Mouse (Mus musculus): Measurements from ENCODE around the gene Phc3. TPM values are rescaled to one million over a fixed set of nuclear protein-coding genes. Genes with fewer than 3 reads are reported as not detected.

Gene Phc3
- total RNA-seq (2017) = 20.9 and 21.1 TPM in 2 replicates

DNA sequence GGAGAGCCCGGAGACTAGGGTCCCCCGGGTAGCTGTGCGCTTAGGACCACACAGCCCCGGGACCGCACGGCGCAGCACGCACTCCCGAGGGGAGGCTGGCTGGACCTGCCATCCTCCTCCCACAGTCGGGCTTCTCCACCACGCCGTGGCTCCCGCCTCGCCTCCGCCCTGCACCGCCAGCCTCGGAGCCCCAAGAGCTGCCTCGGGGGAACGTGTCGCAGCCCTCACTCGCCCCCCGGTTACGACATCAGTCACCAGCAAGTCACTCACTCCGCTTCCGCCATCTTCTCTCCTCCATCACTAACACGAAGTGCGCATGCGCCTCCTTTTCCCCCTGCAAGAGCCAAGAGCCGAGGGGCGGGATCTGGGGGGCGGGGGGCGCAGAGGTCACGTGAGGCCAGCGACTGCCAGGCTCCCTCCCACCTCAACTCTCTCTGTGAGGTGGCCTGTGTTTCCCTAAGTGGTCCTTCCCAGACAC lies at the start of gene Phc3:
Gene Phc3 (minus strand): TSS at position 312 of the 478 bp plus-strand sequence.
- peak; percentile 84 for ATAC-seq (replicated peaks; ENCODE audit: low read depth, poor library complexity, severe bottlenecking)

DNA sequence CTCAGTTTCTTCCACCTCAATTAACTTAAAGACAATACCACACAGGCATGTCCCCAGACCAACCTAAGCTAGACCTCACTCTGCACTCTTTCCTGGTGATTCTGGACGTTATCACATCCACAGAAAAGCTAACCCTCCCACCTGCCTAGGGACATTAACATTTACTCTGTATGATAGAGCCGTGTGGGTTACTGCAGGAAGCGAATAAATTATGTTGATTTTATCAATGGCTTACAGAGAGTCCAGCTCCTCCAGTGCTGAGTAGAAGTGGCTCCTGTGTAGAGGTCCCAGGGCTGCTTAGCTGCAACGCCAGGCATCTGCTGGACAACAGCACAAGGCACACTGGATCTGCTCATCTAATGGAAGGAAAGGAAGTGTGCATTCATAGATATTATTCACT lies 48.4 kb upstream of the Phc3 start:
- no peak for ATAC-seq (replicated peaks; ENCODE audit: low read depth, poor library complexity, severe bottlenecking)

DNA sequence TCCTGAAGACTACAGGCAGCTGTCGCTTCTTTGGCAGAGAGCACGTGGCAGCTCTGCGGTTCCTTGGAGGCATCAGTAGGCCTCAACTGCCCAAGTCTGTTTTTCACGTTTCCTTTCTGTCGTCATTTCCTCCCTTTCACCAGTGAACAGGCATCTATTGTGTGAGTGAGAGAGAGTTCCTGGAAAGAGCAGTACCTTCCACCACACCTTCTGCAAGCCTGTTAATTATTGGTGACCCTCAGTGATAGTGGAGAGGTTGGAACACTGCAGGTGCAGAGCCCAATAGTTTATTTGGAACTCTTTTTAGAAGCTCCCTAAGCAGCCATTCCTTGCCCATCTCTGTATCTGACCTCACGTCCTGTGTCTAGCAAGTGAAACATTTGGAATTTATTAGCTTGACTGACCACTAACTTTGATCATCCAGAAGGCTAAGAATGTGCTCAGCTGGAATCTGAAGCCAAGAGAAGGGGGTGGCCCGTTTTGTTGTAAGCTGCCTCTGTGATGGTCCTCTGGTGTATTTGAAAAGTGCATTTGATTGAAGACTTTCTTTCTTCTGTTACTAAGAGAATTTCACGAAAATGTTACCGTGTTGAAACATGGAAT lies 47.5 kb upstream of the Phc3 start:
- no peak for ATAC-seq (replicated peaks; ENCODE audit: low read depth, poor library complexity, severe bottlenecking)

DNA sequence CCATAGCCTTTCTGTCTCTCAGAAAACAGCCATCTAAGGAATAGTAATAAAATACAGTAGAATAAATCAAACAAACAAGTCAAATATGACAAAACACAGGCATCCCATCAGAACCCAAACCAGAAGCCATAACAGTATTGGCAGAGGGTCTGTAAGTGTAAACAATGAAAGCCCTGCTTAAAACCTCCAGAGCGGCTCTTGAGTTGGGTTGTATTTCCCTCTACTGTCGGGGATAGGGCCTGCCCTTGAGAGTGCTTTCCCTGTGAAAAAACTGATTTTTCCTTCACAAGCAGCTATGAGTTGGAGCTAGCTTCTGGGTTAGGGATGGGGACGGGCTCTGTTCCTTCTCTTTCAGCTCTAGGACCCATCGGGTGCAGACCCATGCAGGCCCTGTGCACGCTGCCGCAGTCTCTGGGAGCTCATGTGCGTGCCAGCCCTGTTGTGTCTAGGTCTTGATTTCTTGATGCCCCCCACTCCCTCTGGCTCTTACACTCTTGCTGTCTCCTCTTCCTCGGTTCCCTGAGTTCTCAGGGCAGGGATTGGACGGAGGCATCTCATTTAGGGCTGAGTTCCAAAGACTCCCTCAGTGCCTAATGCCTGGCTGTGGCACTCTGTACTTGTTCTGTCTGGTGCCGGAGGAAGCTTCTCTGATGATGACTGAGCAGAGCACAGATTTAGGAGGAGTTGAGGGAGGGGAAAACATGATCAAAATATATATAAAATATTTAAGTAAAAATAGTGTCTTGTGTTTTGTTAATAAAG lies 46.6 kb upstream of the Phc3 start:
- ATAC-seq (replicated peaks; ENCODE audit: low read depth, poor library complexity, severe bottlenecking) = no peak

DNA sequence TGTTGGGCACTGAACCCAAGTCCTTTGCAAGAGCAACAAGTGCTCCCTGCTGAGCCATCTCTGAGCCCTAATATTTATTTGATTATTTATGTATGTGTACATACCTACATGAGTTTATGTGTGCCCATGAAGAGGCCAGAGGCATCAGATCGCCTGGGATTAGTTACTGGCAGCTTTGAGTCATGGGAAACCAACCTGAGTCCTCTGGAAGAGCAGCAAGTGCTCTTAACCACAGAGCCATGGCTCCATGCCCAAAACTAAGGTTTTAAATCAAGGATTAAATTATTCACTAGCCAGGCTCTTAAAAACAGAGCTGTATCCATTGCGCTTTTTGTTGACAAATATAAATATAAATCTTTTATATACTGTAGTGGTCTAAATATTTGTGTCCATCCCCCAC lies 45.2 kb upstream of the Phc3 start:
- no peak for ATAC-seq (replicated peaks; ENCODE audit: low read depth, poor library complexity, severe bottlenecking)

DNA sequence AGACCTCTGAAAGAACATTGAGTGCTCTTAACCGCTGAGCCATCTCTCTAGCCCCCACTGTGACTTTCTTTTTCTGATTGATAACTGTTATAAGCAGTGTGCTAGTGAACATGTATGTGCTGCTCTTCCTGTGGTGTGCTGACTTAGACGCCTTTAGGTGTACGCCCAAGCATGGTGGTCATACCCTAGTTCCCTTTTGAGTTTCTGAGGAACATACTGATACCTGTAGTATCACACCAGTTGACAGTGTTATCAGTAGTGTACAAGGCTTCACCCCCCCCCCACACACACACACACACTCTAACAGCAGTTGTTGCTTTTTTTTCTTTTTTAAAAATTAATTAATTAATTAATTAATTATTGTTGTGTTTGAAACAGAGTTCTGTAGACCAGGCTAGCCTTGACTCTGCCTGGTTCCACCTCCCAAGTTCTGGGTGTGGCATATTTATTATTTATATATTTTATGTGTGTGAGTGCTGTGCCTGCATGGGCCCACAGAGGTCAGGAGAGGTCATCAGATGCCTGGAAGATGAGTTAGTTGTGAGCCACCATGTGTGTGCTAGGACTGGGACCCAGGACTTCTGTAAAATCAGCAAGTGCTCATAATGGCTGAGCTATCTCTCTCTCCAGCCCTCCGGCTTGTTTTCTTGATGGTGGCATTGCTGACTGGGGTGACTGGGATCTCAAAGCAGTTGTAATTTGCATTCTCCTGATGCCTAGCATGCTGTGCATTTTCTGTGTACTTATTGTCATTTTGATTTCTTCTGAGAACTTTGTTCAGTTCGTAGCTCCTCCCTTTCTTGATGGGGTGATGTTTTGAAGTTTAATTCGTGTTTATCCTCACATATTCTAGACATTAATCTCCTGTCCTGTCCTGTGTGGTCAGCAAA lies 35.4 kb upstream of the Phc3 start:
- ATAC-seq (replicated peaks; ENCODE audit: low read depth, poor library complexity, severe bottlenecking) = no peak

DNA sequence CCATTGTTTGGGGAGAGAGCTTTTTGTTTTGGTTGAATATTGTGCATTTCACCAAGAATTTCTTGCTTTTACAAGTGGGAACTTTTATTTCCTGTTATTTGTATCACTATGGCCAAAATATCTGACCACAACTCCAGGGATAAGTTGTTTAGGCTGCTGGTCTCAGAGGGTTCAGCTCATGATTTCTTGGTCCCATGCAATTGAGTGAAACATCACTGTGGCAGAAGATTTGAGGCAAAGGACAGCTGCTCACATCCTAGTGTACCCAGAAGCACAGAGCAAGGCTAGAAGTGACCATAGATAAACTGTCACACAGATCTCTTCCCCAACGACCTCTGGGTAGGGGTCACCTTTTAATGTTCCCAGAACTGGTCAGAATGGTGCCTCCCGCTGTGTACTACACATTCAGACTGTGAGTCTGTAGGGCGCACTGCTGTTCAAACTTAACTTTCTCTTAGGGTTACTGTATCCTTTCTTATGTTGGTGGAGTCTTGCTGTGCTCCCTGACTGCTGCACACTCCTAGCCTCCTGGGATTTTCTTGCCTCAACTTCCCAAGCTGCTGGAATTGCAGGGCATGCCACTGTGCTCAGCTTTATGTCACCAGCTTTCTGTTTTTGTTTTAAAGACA lies 31.9 kb upstream of the Phc3 start:
- ATAC-seq (replicated peaks; ENCODE audit: low read depth, poor library complexity, severe bottlenecking) = no peak

DNA sequence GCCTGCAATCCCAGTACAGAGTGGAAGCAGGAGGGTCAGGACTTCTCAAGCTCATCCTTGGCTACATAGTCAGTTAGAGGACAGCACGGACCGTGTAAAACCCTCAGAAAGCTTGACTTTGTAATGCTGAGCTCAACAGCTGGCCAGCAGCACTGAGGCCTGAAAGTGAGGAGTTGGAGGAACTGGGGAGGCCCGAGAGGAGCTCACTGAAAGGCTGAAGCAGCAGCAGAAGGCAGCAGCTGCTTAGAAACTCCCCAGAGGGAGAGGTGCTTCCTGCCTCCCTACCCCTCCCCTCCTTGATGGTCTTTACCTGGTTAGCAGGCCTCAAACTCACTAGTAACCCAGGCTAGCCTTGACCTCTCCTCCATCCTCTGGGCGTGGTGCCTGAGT lies 30.8 kb upstream of the Phc3 start:
- ATAC-seq (replicated peaks; ENCODE audit: low read depth, poor library complexity, severe bottlenecking) = no peak

DNA sequence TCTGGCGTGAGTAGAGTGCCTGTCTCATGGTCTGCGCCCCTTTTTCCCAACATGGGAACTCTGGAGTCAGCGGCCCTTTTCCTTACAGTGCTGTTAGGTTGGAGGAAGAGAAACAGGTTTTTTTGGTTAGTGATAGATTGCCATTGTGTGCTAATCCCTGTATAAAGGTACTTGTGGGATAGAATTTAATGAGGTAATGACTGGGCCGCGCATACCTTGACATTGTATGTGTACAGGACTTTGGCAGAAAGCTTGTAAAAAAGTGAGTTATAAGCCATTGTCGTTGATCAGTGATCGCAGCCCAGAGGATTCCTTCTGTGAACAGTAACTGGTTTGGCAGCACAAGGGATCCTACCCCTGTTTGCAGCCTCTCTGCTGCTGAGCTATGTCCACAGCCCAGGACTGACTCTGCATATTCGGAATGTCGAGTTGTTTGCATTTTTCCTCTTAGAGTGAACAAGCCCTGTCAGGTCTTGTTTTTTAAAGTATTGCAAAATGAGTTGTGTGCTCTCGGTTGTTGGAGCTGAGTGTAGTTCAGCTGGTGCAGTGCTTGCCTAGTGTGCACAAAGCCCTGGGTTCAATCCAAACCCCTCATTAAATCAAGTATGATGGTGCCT lies 30.3 kb upstream of the Phc3 start:
- ATAC-seq (replicated peaks; ENCODE audit: low read depth, poor library complexity, severe bottlenecking) = no peak

DNA sequence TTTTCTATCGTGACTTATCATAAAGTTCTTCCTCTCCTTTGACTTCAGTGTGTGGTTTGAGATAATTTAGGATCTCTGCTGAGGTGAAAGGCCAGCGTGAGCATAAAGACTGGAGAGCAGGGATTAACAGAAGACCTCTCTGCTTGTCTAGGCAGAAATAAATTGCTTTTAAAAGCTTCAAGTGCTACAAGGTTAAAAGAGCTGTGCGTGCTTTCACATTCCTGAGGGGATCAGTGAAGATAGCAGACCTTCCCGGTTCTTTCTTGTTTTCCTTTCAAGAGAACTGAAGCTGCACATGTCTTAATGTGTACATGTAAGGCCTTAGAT lies 27.4 kb upstream of the Phc3 start:
- ATAC-seq (replicated peaks; ENCODE audit: low read depth, poor library complexity, severe bottlenecking) = no peak

DNA sequence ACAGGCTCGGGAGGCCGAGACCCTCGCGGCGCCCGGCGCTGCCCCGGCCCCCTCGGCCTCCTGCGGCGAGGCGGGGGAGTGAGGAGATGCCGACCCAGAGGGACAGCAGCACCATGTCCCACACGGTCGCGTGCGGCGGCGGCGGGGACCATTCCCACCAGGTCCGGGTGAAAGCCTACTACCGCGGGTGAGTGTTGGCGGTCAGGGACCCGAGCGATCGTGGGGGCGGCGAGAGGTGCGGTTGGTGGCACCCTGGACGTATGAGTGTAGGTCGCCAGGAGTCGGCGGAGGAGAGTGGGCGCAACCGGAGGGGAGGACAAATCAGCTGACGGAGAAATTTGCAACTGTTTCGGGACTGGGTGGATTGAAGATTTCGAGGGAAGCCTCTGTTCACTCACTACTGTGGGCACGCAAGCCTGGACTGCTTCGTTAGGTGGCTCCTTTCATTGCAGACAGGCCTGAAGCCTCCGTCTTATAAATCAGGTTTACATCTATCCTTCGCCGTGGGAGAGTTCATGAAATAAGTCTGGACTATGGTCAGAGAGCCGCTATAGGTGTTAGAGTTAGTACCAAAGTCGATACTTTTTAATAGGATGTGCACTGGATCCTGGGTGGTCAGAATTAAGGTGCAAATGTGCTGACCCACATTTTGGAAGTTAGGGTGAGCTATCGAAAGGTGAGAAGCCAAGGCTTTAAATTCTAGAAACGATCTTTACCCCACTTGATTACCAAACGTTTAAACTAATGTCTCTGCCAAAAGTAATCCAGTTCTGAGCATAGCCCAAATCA lies 26.9 kb upstream of the Phc3 start:
- ATAC-seq (replicated peaks; ENCODE audit: low read depth, poor library complexity, severe bottlenecking) = peak; percentile 39

DNA sequence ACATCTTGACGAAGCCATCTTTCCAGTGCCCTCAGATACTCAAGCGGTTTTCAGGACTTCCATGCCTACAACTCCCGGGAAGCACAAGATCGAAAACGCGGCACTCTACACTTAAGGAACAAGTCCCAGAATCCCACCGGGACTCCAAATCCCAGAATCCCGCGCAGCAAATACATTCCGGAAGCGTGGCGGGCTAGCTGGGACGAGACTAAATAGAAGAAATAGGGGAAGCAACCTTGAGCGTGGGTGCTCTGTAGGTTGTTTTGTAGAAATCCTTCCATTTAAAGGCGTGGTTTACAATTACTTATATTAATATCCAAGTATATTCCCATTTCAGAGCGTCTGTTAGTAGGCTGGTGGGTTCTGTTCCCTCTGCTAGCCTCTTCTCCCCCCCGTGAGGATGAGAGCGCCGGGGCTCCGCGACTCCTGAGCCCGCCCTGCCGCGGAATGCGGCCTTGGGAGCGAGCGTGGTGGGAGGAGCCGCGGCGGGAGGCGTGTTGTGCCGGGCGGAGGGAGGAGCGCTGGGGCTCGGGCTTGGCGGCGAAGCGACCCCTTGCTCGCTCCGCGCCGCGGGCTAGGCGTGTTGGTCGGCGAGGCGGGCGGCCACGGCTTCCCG lies 26.2 kb upstream of the Phc3 start, which contains the start of gene Prkci:
Gene Prkci (plus strand): TSS at position 465 of the 616 bp plus-strand sequence.
- ATAC-seq (replicated peaks; ENCODE audit: low read depth, poor library complexity, severe bottlenecking) = peak; percentile 92

DNA sequence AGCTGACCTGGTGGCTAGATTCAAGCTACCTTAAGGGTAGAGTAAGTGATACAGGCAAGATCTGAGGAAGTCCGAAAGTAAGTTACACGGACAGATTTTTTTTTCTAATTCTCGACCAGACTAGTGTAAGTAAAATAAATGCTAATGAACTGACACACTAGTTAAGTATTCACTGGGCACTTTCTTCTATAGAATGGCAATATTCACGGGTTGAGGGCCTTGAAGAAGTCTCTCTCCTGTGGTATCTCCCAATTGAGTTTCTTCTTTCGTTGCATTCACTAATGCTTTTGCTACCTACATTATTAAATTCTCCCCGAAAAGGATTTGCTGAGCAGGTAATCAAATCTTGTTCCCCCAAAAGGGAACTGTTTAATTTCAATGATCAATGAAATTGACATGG lies 25.6 kb upstream of the Phc3 start:
- ATAC-seq (replicated peaks; ENCODE audit: low read depth, poor library complexity, severe bottlenecking) = no peak

DNA sequence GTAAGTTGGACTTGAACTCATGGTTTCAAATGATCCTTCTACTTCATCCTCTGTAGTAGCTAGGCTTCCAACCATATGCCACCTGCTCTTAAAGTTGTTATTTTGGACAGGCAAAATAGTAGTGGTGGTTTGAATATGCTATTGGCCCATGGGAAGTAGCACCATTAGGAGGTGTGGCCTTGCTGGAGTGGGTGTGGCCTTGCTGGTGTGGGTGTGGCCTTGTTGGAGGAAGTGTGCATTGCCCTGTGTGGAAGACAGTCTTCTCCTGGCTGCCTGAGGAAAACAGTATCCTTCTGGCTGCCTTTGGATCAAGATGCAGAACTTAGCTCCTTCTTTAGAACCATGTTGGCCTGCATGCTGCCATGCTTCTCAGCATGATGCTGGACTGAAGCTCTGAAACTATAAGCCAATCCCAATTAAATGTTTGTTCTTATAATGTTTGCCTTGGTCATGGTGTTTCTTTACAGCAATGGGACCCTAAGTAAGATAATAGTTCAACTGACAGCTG lies 23.9 kb upstream of the Phc3 start:
- no peak for ATAC-seq (replicated peaks; ENCODE audit: low read depth, poor library complexity, severe bottlenecking)

DNA sequence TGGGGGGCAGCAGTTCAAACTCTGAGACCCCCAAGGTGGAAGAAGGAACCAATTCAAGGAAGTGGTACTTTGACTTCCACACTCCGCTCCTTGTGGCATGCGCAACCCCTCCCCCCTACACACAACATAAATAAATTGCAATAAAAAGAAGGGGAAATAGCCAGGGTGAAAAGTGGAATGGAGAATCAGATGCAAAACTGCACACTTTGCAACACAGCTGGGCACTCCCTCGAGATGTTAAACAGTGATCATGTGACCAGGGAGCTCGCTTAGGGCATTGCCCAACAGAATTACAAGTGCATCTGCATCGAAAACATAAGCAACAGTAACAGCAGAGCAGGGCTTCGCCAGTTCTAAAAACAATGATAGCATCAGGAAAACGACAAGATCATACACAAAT lies 22.9 kb upstream of the Phc3 start:
- no peak for ATAC-seq (replicated peaks; ENCODE audit: low read depth, poor library complexity, severe bottlenecking)

DNA sequence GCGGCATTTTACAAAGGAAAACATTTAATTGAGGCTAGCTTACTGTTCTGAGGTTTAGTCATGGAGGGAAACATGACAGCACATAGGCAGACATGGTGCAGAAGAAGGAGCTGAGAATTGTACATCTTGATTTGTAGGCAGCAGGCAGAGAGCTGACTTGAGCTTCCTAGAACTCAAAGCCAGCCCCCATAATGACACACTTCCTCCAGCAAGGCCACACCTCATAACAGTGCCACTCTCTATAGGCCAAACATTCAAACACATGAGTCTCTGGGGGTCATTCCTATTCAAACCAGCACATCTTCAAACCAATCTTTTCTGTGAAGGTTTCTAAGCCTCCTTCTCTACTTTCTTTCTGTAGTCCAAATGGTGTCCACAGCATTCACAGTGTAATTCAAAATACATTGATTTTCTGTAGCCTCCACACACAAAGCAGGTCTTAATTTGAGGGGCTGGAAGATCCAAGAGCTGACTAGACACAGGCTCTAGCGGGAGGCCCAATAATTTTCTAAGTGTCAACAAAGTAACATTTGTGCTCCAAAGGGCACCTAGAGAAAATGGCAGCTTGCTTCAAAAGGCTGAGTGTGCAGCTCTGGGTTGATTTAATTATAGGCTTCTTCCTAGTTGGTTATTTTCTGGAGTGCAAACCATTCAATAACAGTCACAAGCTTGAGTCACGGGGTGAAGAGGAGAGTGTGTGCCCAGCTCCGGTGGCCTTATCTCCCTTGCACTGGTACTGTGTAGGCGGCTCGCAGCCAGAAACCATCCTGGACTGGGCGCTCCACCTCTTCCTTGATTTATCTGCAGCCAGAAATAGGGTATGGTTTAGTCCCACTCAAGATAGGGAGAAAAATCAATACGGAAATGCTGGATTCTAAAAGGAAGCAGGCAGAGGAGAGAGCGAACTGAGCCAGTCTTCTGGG lies 18.4 kb upstream of the Phc3 start:
- ATAC-seq (replicated peaks; ENCODE audit: low read depth, poor library complexity, severe bottlenecking) = peak; percentile 82

DNA sequence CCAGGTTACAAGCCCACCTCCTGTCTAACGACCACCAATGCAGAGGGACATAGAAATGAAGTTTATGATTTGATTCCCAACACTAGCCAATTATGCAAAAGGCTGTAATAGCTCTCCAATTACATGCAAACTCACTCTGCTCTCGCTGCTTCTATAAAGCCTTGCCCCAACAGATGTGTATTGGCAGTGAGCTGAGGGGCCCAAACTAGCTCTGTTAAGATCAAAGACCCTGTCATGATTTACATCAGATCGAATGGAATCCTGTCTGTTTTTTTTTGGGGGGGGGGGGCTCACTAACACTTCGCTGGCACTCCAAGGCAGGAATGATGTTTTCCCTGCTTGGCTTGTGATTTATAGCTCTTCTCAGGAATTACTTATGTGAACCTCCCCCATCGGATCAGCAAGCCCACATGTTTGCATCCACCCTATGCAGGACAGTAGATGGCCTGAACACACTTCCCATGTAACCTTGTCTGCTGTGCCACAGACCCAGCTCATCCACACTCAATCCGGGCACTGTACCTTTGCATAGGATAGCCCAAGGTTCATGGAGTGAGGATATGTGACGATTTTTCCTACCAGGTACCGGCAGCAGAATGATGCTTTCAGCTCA lies 13.8 kb upstream of the Phc3 start:
- no peak for ATAC-seq (replicated peaks; ENCODE audit: low read depth, poor library complexity, severe bottlenecking)
